Mouse (Mus musculus): ENCODE results near the gene Lat.

DNA sequence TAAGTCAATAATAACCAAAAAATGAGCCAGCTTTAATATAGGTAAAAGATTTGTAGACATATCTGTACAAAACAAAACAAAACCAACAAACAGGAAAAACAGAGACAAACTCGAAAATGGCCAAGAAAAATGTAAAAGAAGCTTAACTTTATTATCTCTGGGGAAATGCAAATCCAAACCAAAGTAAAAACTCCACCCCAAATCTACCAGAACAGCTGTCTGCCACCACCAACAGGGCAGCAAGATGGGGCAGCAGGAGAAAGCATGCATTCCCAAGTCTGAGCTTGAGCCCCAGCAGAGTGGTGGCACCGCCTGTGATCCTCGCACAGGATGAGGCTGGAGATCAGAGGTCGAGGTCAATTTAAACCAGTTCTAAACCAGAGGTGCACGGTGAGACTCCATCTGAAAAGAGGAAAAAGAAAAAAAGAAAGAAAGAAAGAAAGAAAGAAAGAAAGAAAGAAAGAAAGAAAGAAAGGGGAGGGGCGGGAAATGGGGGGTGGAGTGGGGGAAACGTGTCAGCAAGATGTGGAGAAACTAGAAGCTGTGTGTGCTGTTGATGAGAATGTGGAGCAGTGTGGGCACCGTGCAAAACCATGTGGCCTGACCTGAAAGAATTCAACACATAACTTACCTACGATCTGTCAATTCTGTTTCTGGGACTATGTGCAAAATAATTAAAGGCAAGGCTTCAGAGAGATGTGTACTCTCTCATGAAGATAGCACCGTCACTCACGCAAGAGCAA is 15.9 kb downstream of the Lat start:
- TF ChIP-seq CTCF (IDR thresholded peaks at IDR 0.05; ENCODE audit: control insufficient read depth, insufficient read depth, insufficient replicate concordance, low read depth, low read length) (no peak), POLR2A (IDR thresholded peaks at IDR 0.05; ENCODE audit: control insufficient read depth, low read depth, low read length) (no peak)
